Mouse (Mus musculus): ENCODE results near the gene Hsd17b13. TPM values are rescaled to one million over a fixed set of nuclear protein-coding genes. Genes with fewer than 3 reads are reported as not detected.

The Hsd17b13 gene
- polyA plus RNA-seq, 1 experiment from 2014 or later, result not detected

DNA sequence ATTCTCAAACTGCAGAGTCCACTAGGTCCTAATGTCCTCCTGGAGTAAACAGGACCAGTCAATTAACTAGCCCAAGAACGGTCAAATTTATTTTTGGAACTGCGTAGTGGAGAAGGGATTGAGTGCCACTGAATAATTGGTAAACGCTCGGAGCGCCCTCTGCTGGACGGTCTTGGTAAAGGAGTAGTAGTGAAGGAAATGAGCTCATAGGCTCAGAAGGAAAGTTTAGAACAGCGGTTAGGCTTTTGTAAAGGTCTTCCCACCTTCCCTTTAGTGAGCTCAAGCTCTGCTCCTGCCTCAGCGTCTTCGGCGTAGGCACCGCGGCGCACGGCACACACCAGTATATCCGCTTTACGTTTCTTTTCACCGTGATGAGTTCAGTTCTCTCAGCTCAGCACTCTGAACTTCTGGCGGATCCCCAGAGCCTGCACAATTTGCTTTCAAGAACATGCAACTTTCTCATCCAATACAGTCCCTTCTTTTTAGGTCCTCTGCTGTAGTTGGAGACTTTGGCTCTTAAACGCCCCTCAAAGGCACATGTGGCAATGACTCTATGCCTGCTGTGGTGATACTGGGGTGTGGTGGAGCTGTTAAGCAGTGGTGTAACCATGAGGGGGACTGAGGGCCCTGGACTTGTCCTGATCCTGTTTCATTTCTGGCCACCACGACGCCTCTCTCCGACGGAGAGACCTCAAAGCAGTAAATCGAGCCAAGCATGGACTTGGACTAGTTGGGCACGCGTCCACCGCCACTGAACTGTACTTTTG, 49.6 kb downstream of the Hsd17b13 start:
- TF ChIP-seq CTCF (IDR thresholded peaks at IDR 0.05), result peak; percentile 91
- in situ Hi-C loops (cut with MboI; ENCODE audit: low pct_unique_long_range_greater_than_20kb), result loop anchor here (5.0 to 10.0 kb wide), 2 partner anchors 245 to 583 kb away; no protein-coding TSS in a partner anchor
- ATAC-seq (peak; percentile 84), DNase-seq (ENCODE audit: low read depth, low spot score) (peak; percentile 48)
- ChIA-PET CTCF (interaction anchor here (0.7 to 4.5 kb wide), 27 partner anchors 9 to 250 kb away, joined by 3 to 37 read pairs (median 5); partner anchors contain the start of gene Klhl8), POLR2A (no interaction called here)
- no peaks in the 10 kb centered on the region for H3K27me3 ChIP-seq

DNA sequence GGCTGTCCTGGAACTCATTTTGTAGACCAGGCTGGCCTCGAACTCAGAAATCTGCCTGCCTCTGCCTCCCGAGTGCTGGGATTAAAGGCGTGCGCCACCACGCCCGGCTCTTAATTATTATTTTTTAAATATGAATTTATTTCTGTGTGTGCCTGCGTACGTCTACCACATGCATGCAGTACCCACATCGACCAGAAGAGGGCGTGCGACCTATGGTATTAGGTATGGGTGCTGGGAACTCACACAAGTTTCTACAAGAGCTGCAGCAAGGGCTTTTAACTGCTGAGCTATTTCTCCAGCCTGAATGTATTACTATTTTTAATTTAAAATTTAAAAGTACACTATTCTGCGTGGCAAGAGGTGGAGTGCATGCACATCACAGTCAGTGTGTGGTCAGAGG, 50.8 kb downstream of the Hsd17b13 start:
- DNase-seq (ENCODE audit: low read depth, low spot score), result no peak
- no peaks in the 10 kb centered on the region for H3K27me3 ChIP-seq
- CTCF ChIA-PET, result interaction anchor here (1.4 to 4.5 kb wide), 11 partner anchors 8 to 249 kb away, joined by 4 to 37 read pairs (median 6); partner anchors contain the start of gene Klhl8
- POLR2A ChIA-PET, result interaction anchor here (0.9 kb wide), 1 partner anchor 11 kb away, joined by 3 read pairs; no protein-coding TSS in a partner anchor
- in situ Hi-C loops (cut with MboI; ENCODE audit: low pct_unique_long_range_greater_than_20kb), result loop anchor here (5.0 to 10.0 kb wide), 2 partner anchors 244 to 582 kb away; no protein-coding TSS in a partner anchor
- peak; percentile 72 for TF ChIP-seq CTCF (IDR thresholded peaks at IDR 0.05)
- ATAC-seq, result no peak

DNA sequence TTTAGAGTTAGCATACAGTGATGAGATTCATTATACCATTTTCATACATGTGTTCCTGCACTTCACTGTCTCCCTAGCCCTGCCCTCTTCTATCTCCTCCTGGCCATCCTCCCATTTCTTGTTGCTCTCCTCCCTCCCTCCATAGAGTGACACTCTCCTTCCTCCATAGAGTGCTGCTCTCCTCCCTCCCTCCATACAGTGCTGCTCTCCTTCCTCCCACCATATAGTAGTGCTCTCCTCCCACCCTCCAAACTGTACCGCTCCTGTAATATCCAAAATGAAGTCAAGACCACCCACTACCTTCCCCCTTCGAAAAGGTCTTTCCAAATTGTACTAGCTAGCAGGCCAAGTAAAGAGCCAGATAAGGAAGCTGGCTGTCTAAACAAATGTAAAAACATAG, 53.5 kb downstream of the Hsd17b13 start:
- POLR2A ChIA-PET, result no interaction called here
- no peak for TF ChIP-seq CTCF (IDR thresholded peaks at IDR 0.05)
- CTCF ChIA-PET, result no interaction called here
- DNase-seq (ENCODE audit: low read depth, low spot score) (no peak), ATAC-seq (no peak)
- in situ Hi-C loops (cut with MboI; ENCODE audit: low pct_unique_long_range_greater_than_20kb), result loop anchor here (10.0 kb wide), 1 partner anchor 579 kb away; no protein-coding TSS in a partner anchor
- H3K27me3 ChIP-seq, result no peaks in the 10 kb centered on the region

DNA sequence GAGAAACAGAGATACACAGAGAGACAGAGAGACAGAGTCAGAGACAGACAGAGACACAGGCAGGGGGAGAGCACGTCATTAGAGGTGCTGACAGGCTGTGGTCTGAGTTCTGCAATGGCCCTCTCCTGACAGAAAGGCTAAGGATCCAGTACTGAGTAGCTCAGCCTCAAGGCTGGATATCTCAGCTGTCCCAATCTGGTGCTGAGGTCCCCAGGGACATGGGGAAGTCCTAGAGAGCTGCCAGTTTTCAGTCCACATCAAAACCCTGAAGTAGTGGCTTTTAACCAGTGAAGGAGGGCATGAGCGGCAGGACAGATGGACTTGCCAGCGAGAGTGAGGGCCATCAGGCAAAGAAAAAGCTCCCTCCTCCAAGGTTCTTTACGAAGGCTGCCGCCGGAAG, 54.1 kb downstream of the Hsd17b13 start:
- no peaks in the 10 kb centered on the region for H3K27me3 ChIP-seq
- DNase-seq (ENCODE audit: low read depth, low spot score) (no peak), ATAC-seq (no peak)
- ChIA-PET POLR2A (no interaction called here), CTCF (no interaction called here)
- in situ Hi-C loops (cut with MboI; ENCODE audit: low pct_unique_long_range_greater_than_20kb), result loop anchor here (10.0 kb wide), 1 partner anchor 578 kb away; no protein-coding TSS in a partner anchor
- TF ChIP-seq CTCF (IDR thresholded peaks at IDR 0.05), result no peak

DNA sequence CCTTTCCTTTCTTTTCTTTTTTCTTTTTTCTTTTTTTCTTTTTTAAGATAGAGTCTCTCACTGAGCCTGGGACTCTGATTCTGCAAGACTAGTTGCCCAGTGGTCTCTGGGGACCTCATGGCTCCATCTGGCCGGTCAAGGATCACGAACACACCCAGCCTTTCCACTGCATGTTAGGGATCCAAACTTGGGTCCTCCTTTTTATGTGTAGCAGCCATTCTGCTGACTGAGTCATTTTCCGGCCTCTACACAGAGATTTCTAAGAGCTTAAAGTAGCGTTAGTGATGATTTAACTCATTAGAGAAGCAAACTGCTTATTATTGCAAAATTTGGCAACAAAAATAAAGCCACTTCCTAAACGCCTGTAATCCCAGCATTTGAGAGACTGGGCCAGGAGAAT, 54.8 kb downstream of the Hsd17b13 start:
- no peaks in the 10 kb centered on the region for H3K27me3 ChIP-seq
- ChIA-PET CTCF (no interaction called here), POLR2A (no interaction called here)
- DNase-seq (ENCODE audit: low read depth, low spot score) (no peak), ATAC-seq (peak; percentile 37)
- TF ChIP-seq CTCF (IDR thresholded peaks at IDR 0.05), result no peak
- in situ Hi-C loops (cut with MboI; ENCODE audit: low pct_unique_long_range_greater_than_20kb), result loop anchor here (10.0 kb wide), 1 partner anchor 578 kb away; no protein-coding TSS in a partner anchor

DNA sequence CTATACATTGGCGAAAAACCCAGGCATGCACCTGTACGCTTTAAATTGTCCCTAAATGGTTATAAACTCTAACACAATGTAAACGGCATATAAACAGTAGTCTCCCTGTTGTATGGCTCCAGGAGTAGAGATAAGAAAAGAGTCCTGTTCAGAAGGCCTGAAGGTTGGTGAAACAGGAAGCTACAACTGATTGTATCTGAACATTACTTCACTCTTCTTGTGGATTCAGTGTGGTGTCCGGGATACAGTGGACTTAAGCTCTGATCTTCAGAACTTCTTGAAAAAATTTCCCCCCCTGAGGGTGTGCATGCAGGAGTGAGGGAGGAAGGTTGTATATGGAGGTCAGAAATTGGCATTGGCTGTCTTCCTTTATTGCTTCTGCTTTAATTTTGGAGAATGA, 57.7 kb downstream of the Hsd17b13 start:
- no peak for TF ChIP-seq CTCF (IDR thresholded peaks at IDR 0.05)
- ChIA-PET CTCF (interaction anchor here (1.1 to 1.7 kb wide), 2 partner anchors 8 to 9 kb away, joined by 3 to 13 read pairs; no protein-coding TSS in a partner anchor), POLR2A (interaction anchor here (1.1 kb wide), 1 partner anchor 9 kb away, joined by 4 read pairs; no protein-coding TSS in a partner anchor)
- no peak for ATAC-seq
- no peaks in the 10 kb centered on the region for H3K27me3 ChIP-seq
- no peak for DNase-seq (ENCODE audit: low read depth, low spot score)
- in situ Hi-C loops (cut with MboI; ENCODE audit: low pct_unique_long_range_greater_than_20kb), result no loop called here

DNA sequence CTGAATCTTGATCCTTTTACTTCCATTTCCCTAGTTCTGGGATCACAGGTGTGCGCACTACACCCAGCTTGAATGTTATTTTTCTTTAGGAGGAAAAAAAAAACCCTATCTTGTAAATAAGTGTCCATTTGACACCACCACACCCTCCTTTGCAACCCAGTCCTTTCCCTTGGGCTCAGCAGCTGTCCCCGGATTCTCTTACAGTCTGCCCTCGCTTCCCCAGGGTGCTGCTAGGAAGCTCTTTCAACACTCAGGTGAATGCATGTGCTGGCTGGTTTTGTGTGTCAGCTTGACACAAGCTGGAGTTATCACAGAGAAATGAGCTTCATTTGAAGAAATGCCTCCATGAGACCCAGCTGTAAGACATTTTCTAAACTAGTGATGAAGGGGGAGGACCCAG, 59.0 kb downstream of the Hsd17b13 start:
- no peak for DNase-seq (ENCODE audit: low read depth, low spot score)
- CTCF ChIA-PET, result interaction anchor here (1.1 to 1.7 kb wide), 2 partner anchors 9 to 20 kb away, joined by 3 to 13 read pairs; no protein-coding TSS in a partner anchor
- no peak for ATAC-seq
- H3K27me3 ChIP-seq, result no peaks in the 10 kb centered on the region
- in situ Hi-C loops (cut with MboI; ENCODE audit: low pct_unique_long_range_greater_than_20kb), result no loop called here
- TF ChIP-seq CTCF (IDR thresholded peaks at IDR 0.05), result no peak
- POLR2A ChIA-PET, result interaction anchor here (0.6 kb wide), 1 partner anchor 81 kb away, joined by 5 read pairs; no protein-coding TSS in a partner anchor

DNA sequence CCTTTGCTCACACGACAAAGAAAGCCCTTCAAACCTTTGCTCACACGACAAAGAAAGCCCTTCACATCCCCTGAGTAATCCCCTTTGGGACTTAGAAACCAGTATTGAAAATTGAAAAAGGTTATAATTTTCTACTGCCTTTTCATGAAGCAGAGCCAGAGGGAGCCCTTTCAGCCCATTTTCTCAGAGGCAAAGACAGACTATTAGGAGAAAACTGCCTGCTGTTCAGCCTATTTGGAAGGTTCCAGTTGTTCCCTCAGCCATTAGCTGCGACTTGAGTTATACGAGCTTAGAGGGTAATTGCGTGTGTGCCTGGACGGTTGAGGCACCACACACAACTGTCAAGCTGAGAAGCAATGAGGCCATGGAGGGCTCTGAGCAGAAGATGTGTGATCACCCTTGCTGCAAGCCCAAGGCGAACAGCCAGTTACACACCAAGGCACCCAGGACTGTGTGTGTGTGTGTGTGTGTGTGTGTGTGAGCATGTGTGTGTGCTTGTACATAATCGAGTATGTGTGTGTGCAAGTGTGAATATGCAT, 59.8 kb downstream of the Hsd17b13 start:
- in situ Hi-C loops (cut with MboI; ENCODE audit: low pct_unique_long_range_greater_than_20kb), result no loop called here
- ATAC-seq (no peak), DNase-seq (ENCODE audit: low read depth, low spot score) (no peak)
- no peak for TF ChIP-seq CTCF (IDR thresholded peaks at IDR 0.05)
- H3K27me3 ChIP-seq, result peaks cover 7% of the 10 kb centered on the region
- ChIA-PET POLR2A (no interaction called here), CTCF (interaction anchor here (0.6 to 1.1 kb wide), 2 partner anchors 10 to 21 kb away, joined by 3 read pairs; no protein-coding TSS in a partner anchor)

DNA sequence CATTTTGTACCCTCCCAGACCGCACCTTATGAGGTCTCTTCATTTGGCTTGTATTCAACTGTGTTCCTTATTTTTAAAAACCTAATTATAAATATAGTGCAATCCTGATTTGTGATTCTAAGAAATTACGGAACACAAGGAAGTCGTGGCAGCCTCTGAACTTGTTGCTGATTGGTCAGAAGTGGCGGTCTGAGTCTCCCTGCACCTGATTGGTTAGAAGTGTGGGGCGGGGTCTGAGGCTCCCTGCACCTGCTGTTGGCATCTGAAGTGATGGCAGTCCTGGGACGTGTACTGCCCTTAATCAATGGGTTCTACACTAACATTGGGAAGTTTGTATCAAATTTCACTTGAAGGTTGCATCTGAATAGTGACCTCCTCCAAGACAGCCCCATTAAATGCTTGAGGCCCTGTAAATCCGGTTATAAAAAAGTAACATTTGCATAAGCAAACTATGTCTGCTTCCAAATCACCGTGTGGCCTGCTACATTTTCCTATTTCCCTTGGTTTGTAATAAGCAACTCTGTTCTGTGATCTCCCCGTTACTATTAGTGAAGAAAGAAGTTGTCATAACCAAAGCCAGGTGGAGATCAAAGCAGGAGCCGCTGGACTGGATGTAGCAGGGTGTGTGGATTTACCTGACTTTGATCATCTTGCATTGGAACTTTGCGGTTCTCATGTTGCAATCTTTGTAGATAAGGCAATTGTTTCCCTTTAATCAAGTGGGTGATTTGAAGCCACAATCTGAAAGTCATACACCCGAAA, 60.4 kb downstream of the Hsd17b13 start:
- ChIA-PET CTCF (interaction anchor here (0.6 to 1.5 kb wide), 2 partner anchors 10 to 11 kb away, joined by 3 to 9 read pairs; no protein-coding TSS in a partner anchor), POLR2A (no interaction called here)
- no peak for ATAC-seq

More for the DNA sequence above, 60.4 kb downstream of the Hsd17b13 start:
- no peak for DNase-seq (ENCODE audit: low read depth, low spot score)
- in situ Hi-C loops (cut with MboI; ENCODE audit: low pct_unique_long_range_greater_than_20kb), result no loop called here
- peaks cover 12% of the 10 kb centered on the region for H3K27me3 ChIP-seq
- no peak for TF ChIP-seq CTCF (IDR thresholded peaks at IDR 0.05)

All from Patski (cell line).